Mouse (Mus musculus) embryonic fibroblast, embryonic 13.5 days (primary cell): ENCODE data around the gene Cipc.

Experiments used
- CTCF ChIP-seq: IDR thresholded peaks from 2 replicates; pipeline ENCODE4 v1.5.1; 2011; ENCODE audit warnings: mild to moderate bottlenecking, control low read depth, low read length, moderate library complexity, borderline replicate concordance; ENCODE audit not compliant: insufficient read depth
- POLR2A ChIP-seq: IDR thresholded peaks from 2 replicates; pipeline ENCODE4 v1.6.1; 2011; ENCODE audit warnings: low read depth, mild to moderate bottlenecking, control low read depth, low read length, moderate library complexity

DNA sequence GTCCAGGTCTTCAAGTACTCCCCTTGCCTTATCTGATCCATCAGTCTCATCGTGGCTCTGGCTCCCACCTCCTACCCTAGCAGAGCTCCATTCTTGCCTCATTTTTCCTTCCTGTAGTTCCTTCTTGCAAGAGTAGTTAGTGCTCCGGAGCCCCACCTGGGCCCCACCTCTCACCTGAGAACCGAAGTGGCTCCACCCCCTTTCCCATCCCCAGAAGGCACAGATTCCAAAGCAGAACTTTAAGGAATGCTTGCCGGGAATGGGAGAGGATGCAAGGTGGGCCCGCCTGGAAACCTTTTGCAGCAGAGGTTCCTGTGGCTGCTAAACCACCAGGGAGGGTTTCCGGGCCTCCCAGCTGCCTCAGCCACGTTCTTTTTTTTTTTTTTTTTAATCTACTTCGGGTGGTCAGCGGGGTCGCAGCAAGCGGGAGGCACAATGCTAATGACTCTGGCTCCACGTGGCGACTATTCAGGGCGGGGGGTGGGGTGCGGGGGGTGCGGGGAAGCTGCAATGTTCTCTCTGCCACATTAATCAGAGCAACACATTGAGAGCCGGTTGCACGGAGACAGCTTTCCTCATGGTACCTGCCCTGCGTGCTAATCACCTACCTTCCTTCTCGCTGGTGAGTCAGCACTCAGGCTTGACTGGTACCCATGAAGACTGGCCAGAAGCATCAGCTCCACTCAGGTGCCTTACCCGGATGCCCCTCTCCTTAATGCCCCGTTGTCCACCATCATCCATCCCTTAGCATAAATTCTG lies 34.3 kb upstream of the Cipc start:
- TF ChIP-seq CTCF (no peak), POLR2A (no peak)
